Mouse (Mus musculus): ENCODE data around the gene Nup98.

GRCm38 (mm10) chr7:102226051-102226450 lies 16.1 kb upstream of the Nup98 start:
- TF ChIP-seq FOSL1 (IDR thresholded peaks at IDR 0.05; ENCODE audit: insufficient read depth, low read length, poor library complexity, severe bottlenecking) (no peak), CTCF (IDR thresholded peaks at IDR 0.05; ENCODE audit: control insufficient read depth, insufficient read depth, insufficient read length) (no peak), MAX (IDR thresholded peaks at IDR 0.05) (no peak)

Data from C2C12 (cell line).